Mouse (Mus musculus) megakaryocyte-erythroid progenitor cell, adult 5-6 weeks (primary cell): ENCODE data around the gene Ppm1d. TPM values are rescaled to one million over a fixed set of nuclear protein-coding genes. Genes with fewer than 3 reads are reported as not detected.
A peak's percentile ranks its signal among the peaks of the same experiment; 100 is the strongest.

Experiments used
- ATAC-seq: replicated peaks from 2 replicates; pipeline ENCODE4 v1.8.0; 2016; ENCODE audit warnings: mild to moderate bottlenecking, inconsistent platforms; ENCODE audit not compliant: severe bottlenecking, poor library complexity, low FRiP score, low TSS enrichment
- total RNA-seq, 2 experiments: library from RNA; stranded (forward) in 1 of 2; stranded (reverse) in 1 of 2; fragments of 200-1000, 215-1000 nt in 1 of 2; fragments of >200 nt in 1 of 2; fragmentation: Nextera tagmentation in 1 of 2; gene quantifications; 2 replicates each; pipeline ENCODE4 v1.2.3; 2014 to 2017

The Ppm1d gene
- total RNA-seq, 2 experiments from 2014 or later, result 16.0 to 19.6 TPM

DNA sequence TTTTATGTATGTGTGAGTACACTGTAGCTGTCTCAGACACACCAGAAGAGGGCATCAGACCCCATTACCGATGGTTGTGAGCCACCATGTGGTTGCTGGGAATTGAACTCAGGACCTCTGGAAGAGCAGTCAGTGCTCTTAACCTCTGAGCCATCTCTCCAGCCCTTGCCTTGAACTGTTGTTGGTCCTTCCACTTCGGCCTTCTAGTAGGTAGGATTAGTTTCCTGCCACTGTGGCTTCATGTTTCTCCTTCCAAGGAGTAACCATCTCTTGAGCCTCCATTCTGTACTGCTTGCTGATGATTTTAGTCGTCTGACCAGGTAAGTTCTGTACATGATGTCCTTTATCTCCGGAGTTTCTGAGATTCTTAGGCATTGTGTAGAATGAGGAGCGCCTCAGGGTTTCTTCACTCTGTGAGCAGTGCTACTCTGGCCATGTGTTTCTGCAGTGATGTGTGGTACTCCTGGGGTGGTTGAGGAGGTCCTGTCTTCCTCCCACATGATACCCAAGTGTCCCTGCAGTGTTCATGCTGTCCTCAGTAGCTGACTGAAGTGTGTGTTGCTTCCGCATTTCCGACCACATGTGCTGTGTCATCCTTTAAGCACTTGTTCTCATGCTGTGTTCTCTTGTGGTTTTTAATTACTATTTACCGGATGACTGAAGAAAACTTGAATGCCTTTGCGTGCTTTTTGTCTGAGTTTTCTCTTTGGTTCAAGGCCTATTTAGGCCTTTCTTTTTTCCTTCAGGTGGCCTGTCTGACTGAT lies 12.7 kb downstream of the Ppm1d start:
- peak; percentile 73 for ATAC-seq

DNA sequence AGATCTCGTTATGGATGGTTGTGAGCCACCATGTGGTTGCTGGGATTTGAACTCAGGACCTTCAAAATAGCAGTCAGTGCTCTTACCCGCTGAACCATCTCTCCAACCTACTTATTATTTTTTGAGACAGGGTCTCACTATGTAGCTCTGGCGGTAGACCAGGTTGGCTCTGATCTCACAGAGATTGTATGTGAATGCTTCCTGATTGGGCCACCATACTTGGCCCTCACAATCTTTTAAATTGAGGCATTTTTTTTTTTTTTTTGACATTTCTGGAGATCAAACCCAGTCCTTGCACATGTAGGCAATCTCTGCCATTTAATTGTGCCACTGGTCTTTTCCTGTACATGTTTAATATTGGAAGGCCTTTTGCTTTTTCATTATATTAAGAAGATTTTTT lies 17.7 kb downstream of the Ppm1d start:
- no peak for ATAC-seq

DNA sequence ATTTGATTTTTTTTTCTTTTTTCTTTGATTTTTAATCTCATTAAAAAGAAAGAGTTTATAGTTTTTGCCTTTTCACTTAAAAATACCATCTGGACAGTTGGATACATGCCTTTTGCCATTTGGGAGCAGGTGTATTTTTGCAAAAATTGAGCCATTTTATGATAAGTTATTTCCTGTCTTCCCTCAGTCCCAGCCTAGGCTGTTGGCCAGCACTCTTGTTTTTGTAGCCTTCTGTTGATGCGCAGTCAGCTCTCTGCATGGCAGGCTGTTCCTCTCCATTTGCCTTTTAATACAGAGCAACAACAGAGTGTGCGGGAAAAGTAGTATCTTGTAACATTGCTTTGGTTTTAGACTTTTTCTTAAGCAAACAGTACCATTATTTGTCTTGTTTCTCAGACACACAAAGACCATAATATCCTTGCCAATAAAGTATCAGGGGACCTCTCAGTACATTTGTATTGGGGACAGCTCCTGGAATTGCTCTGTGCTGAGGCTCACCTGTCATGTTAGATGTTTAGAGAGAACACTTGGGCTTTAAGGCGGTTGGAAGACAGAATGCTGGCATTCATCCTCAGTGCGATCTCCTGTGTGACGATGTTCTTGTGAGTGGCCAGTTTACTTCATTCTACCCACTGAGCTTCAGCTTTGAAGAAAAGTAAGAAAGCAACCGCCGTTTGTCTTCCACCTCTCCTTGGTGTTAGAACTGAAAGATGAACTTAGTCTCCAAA lies 18.3 kb downstream of the Ppm1d start:
- ATAC-seq, result no peak

DNA sequence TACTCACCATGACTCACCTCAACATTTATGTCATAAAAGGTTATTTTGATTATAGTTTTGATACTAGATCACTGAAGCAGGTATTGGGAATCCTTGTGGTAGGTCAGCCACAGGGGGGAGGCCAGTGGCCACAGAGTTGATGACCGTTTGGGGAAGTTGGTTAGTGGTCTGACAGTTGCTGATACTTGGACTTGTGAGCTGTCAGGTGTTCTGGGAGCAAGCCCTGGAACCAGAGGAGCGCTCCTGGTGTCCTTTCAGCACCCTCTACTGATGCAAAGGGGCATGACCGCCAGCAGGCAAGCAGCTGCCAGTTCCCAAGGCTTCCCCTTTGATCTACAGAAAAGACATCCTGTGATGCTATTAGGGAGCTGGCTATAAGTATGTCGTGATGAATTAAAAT lies 23.7 kb downstream of the Ppm1d start:
- 0 out of 2 replicates have a peak, but pooled peaks have one; percentile 39 for ATAC-seq

DNA sequence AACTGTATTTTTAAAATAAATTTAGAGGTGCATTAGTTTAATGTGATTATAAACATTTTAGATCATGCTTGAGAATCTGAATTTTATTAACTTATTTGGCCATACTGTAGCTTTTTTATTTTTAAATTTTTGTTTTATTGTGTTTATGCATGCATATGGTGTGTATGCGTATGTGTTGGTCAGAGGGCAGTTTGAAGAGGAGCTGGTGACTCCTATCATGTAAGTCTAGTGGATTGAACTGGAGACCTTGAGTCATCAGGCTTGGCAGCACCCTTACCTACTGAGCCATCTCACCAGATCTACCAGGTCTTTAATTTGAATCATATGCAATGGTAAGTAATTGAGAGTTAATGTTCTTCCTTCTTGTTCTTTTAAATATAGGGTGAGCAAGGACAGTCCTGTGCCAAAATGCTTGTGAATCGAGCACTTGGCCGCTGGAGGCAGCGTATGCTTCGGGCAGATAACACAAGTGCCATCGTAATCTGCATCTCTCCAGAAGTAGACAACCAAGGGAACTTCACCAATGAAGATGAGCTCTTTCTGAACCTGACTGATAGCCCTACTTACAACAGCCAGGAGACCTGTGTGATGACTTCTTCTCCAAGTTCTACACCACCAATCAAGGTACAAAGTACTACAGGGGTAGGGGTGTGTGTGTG lies 28.3 kb downstream of the Ppm1d start:
- ATAC-seq, result peak; percentile 97

DNA sequence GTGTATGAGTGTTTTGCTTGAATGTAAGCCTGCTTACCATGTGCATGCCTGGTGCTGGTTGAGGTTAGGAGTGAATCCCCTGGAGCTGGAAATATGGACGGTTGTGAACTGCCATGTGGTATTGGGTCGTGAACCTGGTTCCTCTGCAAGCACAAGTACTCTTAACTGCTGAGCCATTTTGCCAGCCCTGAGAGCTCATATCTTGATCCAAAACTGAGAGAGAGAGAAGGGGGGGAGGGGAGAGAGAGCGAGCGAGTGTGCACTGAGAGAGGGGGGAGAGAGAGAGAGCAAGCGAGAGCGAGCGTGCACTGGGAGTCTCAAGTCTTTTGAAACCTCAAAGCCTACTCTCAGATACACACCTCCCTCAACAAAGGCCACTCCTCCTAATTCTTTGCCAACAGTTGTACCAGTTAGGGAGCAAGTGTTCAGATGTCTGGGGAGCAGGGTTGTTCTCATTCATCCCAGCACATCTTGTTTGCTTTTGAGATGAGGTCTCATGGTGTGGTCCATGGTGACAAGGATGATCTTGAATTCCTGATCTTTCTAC lies 29.1 kb downstream of the Ppm1d start:
- ATAC-seq, result 0 out of 2 replicates have a peak, but pooled peaks have one; percentile 8

DNA sequence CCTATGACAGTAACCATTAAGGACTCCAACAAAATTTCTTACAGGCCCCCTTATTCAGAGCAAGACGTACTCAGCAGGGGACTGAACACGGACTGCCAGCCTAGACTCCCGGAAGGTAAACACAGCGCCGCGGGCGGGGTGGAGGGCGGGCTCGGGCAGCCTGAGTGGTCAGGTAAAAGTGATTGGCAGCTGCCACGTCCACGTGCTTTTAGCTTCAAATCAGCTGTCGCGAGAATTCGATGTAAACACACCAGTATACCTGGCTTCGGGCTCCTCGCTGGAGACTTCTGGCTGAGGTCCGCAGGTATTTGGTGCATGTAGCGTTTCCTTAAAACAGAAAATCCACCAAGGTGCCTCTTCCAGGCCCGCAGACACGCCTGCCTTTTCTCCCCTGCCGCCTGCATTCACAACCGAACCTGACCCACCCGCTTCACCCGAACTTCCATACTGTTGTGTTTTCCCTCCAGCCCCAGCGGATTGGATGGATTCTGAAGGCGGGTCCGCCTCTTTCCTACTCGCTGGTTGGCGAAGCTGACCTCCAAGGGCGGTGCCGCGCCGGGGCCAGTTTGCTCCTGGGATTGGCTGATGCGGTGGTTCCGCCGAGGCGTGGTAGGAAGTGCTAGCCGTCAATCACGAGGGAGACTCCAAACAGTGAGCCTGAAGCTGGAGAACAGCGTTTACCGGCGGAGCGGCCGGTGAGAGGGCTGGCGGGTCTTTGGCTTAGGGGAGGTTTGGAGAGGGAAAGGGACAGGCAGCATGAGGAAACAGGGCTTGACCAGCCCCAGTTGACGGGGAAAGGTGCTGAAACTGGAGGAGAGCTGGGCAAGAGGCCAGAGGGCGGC lies 41.7 kb downstream of the Ppm1d start, which contains the start of gene Bcas3:
Gene Bcas3 (plus strand): TSS at position 629 of the 842 bp plus-strand sequence.
- ATAC-seq, result peak; percentile 96

DNA sequence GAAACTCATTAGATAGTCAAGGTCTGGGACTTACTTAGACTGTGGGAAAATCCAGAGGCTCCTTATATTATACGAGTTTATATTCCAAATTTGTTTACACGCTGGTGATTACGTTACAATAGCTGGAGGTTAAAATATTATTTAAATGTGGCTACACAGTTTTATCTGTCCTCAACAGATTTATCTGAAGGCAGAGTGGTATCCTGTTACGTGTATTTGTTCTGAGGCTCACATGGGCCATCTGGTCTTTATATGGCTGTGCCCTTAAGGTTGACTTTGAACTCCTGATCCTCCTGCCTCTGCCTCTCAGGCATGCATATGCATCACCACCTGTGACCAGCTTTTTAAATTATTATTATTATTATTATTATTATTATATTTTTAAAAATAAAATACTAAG lies 42.8 kb downstream of the Ppm1d start:
- peak; percentile 53 for ATAC-seq

DNA sequence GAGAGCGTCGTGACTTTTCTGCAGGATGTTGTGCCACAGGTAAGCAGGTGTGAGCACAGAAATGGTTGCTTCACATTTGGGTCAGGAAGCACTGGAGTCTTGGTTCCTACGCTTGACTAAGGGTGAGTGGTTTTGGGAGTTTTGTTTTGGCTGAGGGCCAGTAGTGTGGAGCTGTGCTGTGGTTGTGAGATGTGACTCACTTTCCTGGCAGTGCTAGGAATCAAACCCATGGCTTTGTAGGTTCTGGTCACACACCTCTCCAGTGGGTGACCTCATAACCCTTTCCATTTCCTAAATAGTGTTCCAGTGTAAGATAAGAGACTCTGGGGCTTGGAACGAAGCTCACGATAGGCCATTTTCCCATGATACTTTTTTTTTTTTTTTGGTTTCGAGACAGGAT lies 48.6 kb downstream of the Ppm1d start:
- ATAC-seq, result no peak

DNA sequence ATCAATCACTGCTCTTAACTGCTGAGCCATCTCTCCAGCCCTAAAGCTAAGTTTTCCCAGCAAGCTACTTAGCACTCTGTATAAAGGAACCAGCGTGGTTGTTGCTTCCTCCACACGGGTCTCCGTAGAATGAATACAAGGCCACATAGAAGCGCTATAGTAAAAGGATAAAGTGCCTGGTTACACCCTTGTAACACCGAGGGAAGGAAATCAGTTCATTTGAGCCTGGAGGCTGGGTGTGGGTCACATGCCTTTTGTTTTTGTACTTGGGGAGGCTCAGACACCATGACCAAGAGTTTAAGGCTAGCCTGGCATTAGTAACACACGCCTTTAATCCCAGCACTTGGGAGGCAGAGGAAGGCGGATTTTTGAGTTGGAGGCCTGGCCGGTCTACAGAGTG lies 50.6 kb downstream of the Ppm1d start:
- no peak for ATAC-seq

DNA sequence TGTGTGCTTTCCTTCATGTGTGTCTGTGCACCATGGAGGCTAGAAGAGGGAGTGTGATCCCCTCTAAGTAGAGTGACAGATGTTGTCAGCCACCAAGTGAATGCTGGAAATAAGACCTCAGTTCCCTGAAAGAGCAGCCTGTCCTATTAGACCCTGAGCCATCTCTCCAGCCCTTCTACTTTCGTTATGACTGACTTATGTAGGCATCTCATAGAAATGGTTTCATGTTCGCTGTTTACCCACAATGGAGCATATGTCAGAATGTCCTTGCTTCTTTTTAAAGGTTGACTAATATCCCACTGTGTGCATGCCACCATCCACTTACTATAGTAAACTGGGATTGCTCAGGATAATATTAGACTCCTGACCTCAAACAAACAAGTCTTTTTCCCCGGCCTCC lies 55.1 kb downstream of the Ppm1d start:
- no peak for ATAC-seq

DNA sequence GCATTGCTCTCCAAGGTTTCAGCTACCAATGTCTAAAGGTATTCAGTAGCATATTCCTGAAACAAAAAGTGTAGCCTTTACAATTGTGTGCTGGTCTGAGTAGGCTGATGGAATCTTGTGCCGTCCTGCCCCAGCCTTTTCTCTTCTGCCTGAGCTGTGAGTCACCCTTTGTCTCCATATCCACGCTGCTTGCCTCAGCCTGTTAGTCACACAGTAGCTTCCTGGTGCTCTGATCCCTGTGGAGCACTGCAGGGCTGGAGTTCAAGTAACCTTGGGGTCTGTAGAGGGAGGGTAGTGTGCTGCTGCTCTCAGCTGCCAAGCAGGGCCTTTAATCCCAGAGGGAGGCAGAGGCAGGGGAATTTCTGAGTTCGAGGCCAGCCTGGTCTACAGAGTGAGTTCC lies 56.8 kb downstream of the Ppm1d start:
- no peak for ATAC-seq

DNA sequence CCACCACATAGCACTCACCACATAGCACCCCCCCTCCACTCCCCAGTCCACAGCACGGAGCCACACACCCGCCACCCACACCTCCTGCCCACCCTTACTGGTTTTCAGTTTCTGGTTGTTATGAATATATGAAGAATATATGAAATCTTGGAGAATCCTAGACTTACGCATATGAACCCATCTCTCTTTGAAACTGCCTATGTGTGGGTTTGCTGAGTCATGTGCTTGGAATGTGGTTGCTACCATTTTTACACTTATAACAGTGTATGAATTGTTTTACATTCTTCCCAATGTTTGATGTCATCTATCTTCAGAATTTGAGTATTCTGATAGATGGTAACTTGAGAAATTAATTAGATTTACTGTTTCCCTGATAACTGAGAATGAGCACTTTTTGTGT lies 68.0 kb downstream of the Ppm1d start:
- ATAC-seq, result no peak

DNA sequence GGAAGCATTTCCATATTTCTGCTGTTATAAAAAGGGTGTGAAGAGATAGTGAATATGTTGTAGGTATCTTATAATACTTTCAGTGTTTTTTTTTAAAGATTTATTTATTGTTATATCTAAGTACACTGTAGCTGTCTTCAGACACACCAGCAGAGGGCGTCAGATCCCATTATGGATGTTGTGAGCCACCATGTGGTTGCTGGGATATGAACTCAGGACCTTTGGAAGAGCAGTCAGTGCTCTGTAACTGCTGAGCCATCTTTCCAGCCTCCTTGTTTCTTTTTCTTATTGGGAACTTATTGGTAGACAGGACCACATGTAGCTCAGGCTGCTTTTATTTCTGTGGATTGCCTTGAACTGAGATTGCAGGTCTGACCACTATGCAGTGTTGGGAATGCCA lies 69.0 kb downstream of the Ppm1d start:
- no peak for ATAC-seq

DNA sequence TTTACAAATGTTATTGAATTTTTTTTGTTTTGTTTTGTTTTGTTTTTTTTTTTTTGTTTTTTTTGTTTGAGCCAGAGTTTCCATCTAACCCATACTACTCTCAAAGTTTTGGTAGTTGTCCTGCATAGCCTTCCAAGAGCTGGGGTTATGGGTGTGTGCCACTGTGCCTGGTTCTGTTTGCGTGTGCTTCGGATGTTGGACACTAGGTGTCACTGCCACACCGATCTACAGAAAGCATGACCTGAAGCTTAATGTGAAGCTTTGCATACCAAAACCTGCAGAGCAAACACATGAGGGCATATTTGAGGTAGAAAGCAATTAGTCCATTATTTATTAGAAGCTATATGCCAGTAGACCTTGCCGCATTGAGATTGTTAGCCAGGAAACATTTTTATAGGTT lies 71.0 kb downstream of the Ppm1d start:
- ATAC-seq, result peak; percentile 91

DNA sequence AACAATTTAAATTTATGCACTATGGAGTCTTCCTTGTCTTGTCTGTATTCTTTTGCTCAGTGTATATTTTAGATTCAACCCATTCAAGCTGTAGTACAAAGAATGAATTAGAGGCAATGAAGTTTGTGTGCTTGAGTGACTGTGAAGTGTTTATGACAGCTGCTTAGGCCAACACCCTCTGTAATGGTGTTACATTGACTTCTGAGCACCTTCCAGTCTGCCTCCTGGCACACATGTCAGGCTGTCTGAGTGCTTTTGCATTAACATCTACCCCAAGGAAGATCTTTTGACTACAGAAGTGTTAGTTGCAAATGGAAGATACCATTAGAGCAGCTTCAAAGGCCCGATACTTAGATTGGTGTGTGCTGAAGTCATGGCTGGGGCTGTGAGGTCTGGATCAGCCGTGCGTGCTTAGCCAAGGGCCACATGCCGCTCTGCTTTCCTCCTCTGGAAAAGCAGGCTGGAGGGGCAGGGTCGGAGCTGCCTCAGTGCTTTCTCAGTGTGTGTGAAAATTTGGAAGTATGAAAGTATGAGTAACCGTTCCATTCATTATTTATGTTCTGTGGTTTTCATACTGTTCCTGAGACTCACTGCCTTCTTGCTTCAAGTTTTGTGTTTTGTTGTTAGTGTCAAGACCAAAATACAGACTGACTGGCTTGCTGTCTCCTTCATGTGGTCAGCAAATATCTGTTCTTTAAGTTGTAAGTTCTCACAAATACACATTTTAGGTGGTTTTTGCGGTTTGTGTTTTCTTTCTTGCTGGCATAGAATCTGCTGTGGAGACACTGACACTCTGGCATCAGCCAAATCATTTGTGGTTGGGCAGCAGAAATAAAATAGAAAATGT lies 73.2 kb downstream of the Ppm1d start:
- ATAC-seq, result no peak

DNA sequence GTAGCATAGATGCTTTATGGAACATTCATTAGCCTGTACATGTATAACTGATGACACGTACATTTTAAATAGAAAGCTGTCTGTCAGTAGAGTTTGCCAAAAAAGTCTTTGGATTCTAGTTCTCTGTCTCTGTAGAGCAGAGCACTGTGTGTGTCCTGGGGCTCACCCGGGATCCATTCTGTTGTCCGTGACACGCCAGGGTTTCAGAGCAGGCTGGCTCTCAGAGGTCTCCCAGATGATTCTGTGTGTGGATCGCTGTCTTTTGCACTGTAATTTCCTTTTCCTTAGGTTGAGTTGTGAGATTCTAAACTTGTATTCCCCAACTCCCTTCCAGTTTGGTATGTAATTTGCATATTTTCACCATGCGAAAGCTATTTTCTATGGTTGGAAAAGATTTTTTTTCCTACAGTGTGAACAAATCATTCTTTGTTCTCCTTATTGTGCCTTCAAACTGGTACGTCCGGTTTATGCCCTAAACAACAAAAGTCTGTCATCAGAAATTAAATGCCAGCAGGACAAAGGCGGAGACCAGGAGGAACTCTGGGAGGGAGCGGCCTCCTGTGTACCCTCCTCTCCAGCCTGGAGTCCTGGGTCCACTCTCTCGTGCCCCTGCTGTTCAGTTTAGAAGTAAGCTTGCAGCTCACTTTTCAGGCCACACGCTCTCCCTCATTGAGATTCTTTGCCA lies 81.3 kb downstream of the Ppm1d start:
- ATAC-seq, result no peak

DNA sequence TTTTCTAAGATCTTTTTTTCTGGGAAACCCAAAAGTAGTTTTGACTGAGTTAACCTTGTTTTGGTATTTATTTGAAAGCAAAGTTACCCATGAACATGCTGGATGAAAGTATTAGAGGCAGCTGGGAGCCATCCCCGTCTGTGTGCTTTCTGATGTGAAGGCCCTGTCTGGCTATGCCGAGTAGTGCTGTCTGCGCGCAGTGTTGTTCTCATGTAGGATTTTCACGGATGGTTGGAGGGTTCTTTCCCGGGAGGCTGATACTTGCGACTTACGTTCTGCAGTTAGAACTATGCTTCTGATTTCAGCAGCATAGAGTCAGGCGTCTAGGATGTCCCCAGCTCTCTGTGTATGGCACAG lies 81.8 kb downstream of the Ppm1d start:
- no peak for ATAC-seq
